Mouse (Mus musculus): Measurements from ENCODE around the gene Slc7a11.

Gene Slc7a11

GRCm38 (mm10) chr3:49886220-49886945 is 557.0 kb downstream of the Slc7a11 start:
- in situ Hi-C loops (cut with MboI, MseI): no loop called here

DNA sequence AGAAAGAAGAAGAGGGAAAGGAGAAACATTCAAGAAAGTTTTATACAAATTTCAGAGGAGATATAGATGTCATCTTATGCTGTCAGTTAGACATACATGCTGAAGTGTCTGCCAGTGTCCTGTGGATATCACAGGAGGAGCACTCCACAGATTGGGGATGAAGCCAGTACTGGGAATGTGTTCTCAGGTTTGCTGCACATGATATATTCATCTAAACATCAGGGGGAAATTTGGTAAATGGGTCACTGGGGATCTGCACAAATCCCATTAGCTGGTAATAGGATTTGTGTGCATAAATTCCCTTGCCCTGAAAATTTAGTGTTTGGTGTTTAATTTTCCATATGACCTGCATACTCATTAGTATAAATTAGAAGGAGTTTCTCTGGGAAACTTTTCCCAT is 562.9 kb downstream of the Slc7a11 start:
- in situ Hi-C loops (cut with MboI, MseI): no loop called here

DNA sequence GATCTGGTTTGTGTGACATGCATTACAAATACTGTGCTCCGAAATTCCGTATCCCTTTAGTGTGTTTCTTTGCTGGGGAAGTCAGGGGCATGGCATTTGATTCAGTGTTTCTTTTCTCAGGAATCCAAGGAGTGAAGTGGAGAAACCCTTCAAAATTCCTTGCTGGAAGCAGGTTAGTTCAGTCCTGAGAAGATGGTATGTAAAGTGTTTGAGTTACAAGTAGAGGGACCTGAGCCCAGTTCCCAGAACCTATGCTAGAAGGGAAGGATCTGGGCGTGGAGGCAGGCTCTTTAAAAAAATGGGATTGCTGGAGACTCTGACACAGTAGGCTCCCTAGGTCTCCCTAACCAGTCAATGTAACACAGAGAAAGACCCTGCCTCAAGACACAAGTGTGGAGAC is 572.6 kb downstream of the Slc7a11 start:
- in situ Hi-C loops (cut with MboI, MseI): no loop called here

DNA sequence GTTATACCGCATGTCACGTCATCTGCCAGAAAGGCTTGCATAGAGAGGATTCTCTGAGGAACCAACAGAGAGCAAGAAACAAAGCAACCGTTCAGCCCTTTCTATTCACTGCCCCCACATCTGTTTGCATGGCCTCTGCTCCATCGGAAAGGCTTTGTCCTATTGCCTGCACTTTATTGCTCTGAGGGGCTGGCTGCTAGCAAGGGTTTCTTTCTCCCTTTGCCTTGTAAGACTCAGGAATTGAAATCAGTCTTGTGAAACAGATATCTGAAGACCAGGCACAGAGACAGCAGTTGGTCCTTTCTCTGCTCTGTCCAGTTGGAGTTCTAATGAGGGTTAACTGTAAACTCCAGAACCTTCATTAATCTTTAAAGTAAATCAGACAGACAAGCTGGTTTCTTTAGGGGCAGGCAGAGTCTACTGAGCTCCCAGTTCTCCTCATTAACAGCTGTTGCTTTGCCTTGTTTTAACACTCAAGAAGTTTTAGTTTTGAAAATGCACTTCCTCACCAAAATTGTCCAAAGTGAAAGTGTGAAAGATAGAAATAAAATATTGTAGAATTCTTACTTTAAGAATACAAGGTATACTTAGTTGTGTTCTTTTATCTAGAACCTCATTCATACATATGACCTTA is 575.3 kb downstream of the Slc7a11 start:
- in situ Hi-C loops (cut with MboI, MseI): no loop called here

GRCm38 (mm10) chr3:49867147-49867950 is 576.1 kb downstream of the Slc7a11 start:
- in situ Hi-C loops (cut with MboI, MseI): no loop called here

DNA sequence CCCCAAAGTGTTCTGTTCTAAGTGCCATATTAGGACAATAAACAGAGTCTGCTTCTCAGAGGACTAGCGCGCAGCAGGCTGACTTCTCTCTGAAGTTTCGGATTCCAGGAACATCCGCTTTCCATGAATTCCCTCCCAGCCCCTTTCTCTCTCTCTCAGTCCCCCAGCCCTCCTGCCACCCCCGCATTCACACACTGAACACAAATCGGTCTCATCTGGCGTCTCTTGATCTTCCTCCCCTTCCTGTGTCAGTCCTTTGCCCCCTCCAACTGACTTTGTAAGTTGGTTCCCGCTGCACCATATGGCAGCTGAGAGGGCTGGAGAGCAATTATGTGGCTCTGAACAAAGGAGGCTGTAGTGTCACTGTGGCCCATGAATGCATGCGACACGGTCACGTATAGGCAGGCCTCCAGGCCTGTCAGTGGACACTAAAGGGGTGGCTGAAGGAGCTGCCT is 577.3 kb downstream of the Slc7a11 start:
- in situ Hi-C loops (cut with MboI, MseI): no loop called here

DNA sequence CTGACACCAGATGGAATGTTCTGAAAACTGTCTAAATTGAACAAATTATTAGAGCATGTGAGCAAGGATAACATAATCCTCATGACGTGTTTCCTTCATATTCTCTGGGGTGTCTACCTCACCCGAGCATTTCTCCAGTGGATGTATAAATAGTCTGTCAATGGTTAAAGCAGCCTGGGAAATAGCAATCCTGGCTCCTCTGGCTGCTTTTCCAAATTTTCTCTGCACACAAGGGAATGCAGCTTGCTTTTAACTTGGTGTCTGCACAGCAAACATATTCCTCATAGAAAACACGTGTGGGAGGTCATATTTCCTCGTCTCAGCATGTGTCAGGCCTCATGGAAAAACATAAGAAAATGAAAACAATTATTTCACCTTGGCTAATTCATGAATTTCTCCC is 586.6 kb downstream of the Slc7a11 start:
- in situ Hi-C loops (cut with MboI, MseI): no loop called here

DNA sequence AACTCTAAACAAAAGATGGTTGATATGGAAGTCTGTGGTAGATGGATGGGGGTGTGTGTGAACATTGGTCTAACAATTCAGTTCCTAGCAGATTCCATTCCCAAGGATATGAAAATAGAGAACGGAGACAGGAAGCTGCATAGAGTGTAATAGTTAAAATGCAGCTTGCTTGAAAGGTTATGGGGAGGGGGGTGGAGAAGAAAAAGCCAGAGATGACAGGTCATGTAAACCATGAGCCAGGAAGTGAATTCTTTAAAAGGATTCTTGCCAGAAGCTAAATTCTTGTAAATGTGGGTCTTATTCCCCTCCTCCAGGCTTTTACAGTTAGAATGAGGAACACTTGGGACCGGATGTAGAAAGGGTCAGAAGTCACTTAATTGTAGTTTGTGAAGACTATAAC is 589.1 kb downstream of the Slc7a11 start:
- in situ Hi-C loops (cut with MboI, MseI): no loop called here

- in situ Hi-C loops (cut with MboI, MseI): no loop called here
These were observed 600.4 kb downstream of the Slc7a11 start for GRCm38 (mm10) chr3:49842971-49843370.

Data from T-helper 17 cell (primary cell).